Mouse (Mus musculus) forebrain, embryonic 15.5 days (tissue): ENCODE results near the gene Nr1h4. TPM values are rescaled to one million over a fixed set of nuclear protein-coding genes. Genes with fewer than 3 reads are reported as not detected.

Experiments used
- ATAC-seq: fragments of 200-750 bp; cut with Nextera tagmentation; replicated peaks from 2 replicates; pipeline ENCODE4 v1.8.0; 2017; ENCODE audit warnings: mild to moderate bottlenecking, moderate TSS enrichment, moderate library complexity
- H3K27ac ChIP-seq: fragments of 300-500 bp; sonication (generic); replicated peaks from 2 replicates; pipeline ENCODE4 v1.5.1; 2015; ENCODE audit warnings: mild to moderate bottlenecking, inconsistent platforms
- H3K27me3 ChIP-seq: fragments of 300-500 bp; sonication (generic); 2 replicates; pipeline ENCODE4 v1.6.1; 2015; ENCODE audit warnings: inconsistent platforms
- H3K36me3 ChIP-seq: fragments of 300-500 bp; sonication (generic); 2 replicates; pipeline ENCODE4 v1.6.1; 2015; ENCODE audit warnings: mild to moderate bottlenecking, inconsistent platforms
- H3K4me1 ChIP-seq: fragments of 300-500 bp; sonication (generic); 2 replicates; pipeline ENCODE4 v1.6.1; 2015; ENCODE audit warnings: inconsistent platforms
- H3K4me2 ChIP-seq: fragments of 300-500 bp; sonication (generic); replicated peaks from 2 replicates; pipeline ENCODE4 v1.6.1; 2015; ENCODE audit warnings: mild to moderate bottlenecking, inconsistent platforms
- H3K4me3 ChIP-seq: fragments of 300-500 bp; sonication (generic); 2 replicates; pipeline ENCODE4 v1.5.1; 2015; ENCODE audit warnings: mild to moderate bottlenecking, inconsistent platforms
- H3K9ac ChIP-seq: fragments of 300-500 bp; sonication (generic); replicated peaks from 2 replicates; pipeline ENCODE4 v1.6.1; 2015; ENCODE audit warnings: mild to moderate bottlenecking, inconsistent platforms
- H3K9me3 ChIP-seq: fragments of 300-500 bp; sonication (generic); 2 replicates; pipeline ENCODE4 v1.6.1; 2016; ENCODE audit warnings: inconsistent platforms
- WGBS: fragments of 180-500 bp; shearing (Covaris S2); methylation state at CpG from one replicate; pipeline ENCODE4 v1.1.7; 2015; ENCODE audit warnings: mixed read lengths; 5-methylcytosine and 5-hydroxymethylcytosine counted together
- polyA plus RNA-seq: library from polyadenylated mRNA; unstranded; fragments of >200 nt; fragmentation: Nextera tagmentation; extraction: Ambion mirVana; gene quantifications from 2 replicates; pipeline ENCODE4 v1.2.1, GENCODE M21; 2015

The Nr1h4 gene
- polyA plus RNA-seq, 1 experiment from 2014 or later: 0.17 TPM

DNA sequence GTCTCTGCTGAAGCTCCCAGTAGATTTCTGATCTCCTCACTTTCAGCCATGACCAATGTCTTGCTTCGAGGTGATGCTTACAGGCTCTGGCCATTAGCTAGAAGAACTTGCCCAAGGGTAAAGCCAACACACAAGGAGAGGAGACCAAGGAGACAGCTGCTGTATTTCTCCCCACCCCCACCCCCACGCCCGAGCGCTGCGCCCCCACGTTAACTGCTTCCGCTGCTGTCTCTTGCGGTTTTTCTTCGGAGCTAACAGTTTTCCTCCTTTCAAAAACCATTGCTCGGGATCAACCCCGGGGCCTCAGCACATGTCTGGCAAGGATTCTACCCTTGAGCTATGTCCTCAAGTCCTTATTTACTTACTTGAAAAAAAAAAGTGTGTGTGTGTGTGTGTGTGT, 70.5 kb downstream of the Nr1h4 start:
- H3K4me3 ChIP-seq: no peak overlapping the region
- H3K4me1 ChIP-seq: no peaks in the 10 kb centered on the region
- ATAC-seq: no peak
- no peaks in the 10 kb centered on the region for H3K36me3 ChIP-seq
- no peaks in the 10 kb centered on the region for H3K27me3 ChIP-seq
- no peaks in the 10 kb centered on the region for H3K9me3 ChIP-seq
- no peak overlapping the region for H3K27ac ChIP-seq
- no peak overlapping the region for H3K9ac ChIP-seq
- 87% methylated on average over 11 of the region's 11 CpGs for WGBS
- H3K4me2 ChIP-seq: no peak overlapping the region

DNA sequence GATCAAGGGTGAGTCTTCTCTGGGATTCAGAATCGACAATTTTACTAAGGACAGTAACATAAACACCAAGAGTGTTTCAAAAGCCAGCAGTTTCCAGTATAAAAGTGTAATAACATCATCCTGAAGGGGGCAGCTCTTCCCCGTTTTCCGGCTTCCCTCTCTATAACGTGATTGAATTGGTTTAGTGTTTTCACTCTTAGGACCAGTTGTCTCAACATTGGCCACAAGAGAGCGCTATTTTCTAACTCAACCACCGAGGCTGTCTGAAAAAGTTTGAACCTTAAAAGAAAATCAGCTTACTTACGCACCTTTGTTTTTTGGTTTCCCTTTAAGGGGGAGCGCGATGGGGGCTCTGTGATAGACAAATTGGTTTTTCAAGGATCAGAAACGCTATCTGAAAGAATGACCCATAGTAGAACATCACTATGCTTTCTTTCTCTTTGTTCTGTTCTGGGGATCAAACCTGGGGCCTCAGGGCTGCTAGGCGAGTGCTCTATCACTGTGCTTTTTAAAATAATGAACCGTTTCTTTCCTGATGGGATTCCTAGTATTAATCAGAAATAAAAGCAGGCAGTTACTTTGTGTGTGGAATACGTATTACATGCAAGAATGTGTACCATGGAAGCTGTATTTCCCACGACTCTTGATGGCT, 71.4 kb downstream of the Nr1h4 start:
- Histone ChIP-seq H3K4me1 (no peaks in the 10 kb centered on the region), H3K4me2 (no peak overlapping the region), H3K9ac (no peak overlapping the region), H3K9me3 (no peaks in the 10 kb centered on the region), H3K27me3 (no peaks in the 10 kb centered on the region), H3K36me3 (no peaks in the 10 kb centered on the region), H3K27ac (no peak overlapping the region), H3K4me3 (no peak overlapping the region)
- 15% methylated on average over 14 of the region's 14 CpGs for WGBS
- peak; percentile 81 for ATAC-seq

DNA sequence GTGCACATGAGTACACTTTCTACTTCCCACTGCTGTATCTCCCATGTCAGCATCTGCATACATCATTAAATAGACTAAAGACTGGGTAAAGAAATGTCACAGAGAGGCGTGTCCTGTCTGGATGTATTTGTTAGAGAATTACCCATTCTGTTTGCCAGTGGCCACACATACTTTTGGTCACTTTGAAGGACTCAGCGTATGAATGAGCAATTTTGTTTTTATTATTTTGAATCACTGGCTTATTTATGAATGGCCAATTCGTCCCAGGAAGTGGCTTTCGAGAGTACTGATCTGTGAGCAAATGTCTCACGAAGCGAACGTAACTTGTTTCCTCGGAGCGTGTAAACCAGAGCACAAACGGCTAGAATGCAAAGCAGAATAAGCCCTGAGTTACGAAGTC, 72.4 kb downstream of the Nr1h4 start:
- no peak for ATAC-seq
- WGBS: 60% methylated on average over 11 of the region's 11 CpGs
- no peaks in the 10 kb centered on the region for H3K27me3 ChIP-seq
- H3K4me3 ChIP-seq: no peak overlapping the region
- H3K4me2 ChIP-seq: no peak overlapping the region
- H3K9me3 ChIP-seq: no peaks in the 10 kb centered on the region
- no peak overlapping the region for H3K9ac ChIP-seq
- H3K4me1 ChIP-seq: no peaks in the 10 kb centered on the region
- no peak overlapping the region for H3K27ac ChIP-seq
- H3K36me3 ChIP-seq: no peaks in the 10 kb centered on the region

DNA sequence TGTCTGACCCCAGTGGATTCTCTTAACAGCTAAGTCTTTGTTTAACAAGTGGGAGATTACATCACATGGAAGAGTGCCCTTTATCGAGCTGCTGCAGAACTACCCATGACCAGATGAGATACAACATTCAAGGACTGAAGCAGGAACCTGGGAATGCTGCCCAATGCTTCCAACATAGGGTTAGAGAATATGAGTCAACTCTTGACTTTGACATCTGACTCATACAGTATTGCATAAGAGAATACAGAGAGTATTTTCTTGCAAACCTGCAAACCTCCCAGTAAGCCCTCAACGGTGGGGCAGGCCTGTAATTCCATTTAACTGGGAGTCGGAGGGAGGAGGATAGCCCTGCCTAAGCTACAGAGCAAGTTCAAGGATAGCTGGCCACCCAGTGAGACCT, 74.6 kb downstream of the Nr1h4 start:
- H3K4me3 ChIP-seq: no peak overlapping the region
- H3K9ac ChIP-seq: no peak overlapping the region
- ATAC-seq: no peak
- no peak overlapping the region for H3K27ac ChIP-seq
- H3K9me3 ChIP-seq: no peaks in the 10 kb centered on the region
- no peaks in the 10 kb centered on the region for H3K4me1 ChIP-seq
- H3K4me2 ChIP-seq: no peak overlapping the region
- H3K36me3 ChIP-seq: no peaks in the 10 kb centered on the region
- 76% methylated on average over 3 of the region's 3 CpGs for WGBS
- no peaks in the 10 kb centered on the region for H3K27me3 ChIP-seq

DNA sequence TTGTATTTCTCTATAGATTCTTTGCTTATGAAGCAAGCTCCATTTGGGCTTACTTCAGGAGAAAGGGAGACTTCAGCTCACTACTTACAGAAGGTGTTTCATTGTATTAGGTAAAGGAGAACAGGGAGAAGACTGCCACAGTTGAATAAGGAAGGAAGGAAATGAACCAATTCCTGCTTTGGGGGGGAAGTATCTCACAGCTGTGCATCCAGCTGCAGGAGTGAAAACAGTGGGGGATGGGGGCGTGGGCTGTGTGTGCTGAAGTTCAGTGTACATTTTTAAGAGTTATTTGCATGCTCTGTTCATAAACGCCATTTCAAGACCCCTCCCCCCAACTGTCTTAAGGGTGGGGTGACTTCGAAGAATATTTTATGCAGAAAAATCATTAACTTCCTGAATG, 79.6 kb downstream of the Nr1h4 start:
- ATAC-seq: no peak

DNA sequence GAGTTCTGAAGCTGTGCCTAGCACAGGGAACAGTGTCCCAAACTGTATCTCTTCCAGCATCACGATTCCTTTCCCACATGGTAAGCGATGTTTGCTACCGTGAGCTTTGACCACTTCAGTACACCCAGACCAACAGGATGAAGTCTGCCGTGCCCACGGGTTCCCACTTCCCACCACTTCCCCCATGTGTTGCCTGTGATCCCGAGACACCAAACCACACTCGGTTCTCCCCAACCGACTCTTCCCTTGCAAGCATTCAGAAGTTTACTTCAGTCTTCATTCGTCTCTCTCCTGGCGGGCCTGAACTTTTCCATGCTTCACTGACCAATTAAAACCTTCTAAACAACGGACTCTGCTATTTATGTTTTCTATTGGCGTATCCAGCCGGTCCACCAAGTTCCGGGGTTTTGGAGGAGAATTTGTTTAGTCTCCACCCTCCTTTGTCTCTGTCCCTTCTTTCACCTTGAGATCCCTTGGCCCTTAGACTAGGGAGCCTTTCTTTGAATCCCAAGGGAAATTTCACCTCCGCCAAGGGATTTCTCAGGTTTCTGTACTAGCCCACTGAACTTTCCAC, 80.2 kb downstream of the Nr1h4 start:
- Histone ChIP-seq H3K27ac (no peak overlapping the region), H3K36me3 (no peaks in the 10 kb centered on the region), H3K9me3 (no peaks in the 10 kb centered on the region), H3K4me1 (peaks cover 12% of the 10 kb centered on the region; the same call in 1 of the 2 replicates), H3K4me2 (no peak overlapping the region), H3K27me3 (no peaks in the 10 kb centered on the region), H3K9ac (no peak overlapping the region), H3K4me3 (no peak overlapping the region)
- ATAC-seq: no peak
- WGBS: 82% methylated on average over 15 of the region's 15 CpGs

More for the DNA sequence above, 79.6 kb downstream of the Nr1h4 start:
- Histone ChIP-seq H3K4me3 (no peak overlapping the region), H3K4me1 (peaks cover 12% of the 10 kb centered on the region; the same call in 1 of the 2 replicates), H3K36me3 (no peaks in the 10 kb centered on the region), H3K4me2 (no peak overlapping the region), H3K9ac (no peak overlapping the region), H3K27me3 (no peaks in the 10 kb centered on the region), H3K27ac (no peak overlapping the region), H3K9me3 (no peaks in the 10 kb centered on the region)
- 87% methylated on average over 3 of the region's 3 CpGs for WGBS

DNA sequence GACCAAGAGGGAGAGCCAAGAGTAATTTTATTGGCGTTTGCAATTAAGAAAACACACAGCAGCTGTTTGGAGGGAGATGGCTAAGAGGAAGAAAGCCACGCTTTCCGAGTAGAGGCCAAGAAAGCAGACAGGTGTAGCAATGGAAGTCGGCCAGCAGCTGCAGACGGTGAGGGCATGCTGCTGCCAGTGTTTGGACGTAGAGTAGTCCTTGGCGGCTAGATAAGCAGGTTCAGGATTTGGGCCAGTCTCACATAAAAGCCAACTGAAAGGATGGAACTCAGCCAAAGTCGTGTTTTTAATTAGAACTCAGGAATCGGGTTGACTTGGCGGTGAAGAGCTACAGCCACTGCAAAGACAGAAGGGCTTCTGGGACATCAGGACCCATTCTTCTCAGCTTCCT, 83.0 kb downstream of the Nr1h4 start:
- peaks cover 12% of the 10 kb centered on the region; the same call in 1 of the 2 replicates for H3K4me1 ChIP-seq
- no peak overlapping the region for H3K4me2 ChIP-seq
- no peaks in the 10 kb centered on the region for H3K9me3 ChIP-seq
- ATAC-seq: peak; percentile 72
- H3K36me3 ChIP-seq: no peaks in the 10 kb centered on the region
- H3K27ac ChIP-seq: peak overlapping the region; percentile 59; the same call in 1 of the 2 replicates
- H3K9ac ChIP-seq: no peak overlapping the region
- 41% methylated on average over 10 of the region's 10 CpGs for WGBS
- H3K4me3 ChIP-seq: no peak overlapping the region
- 0 out of 2 replicates have a peak, but pooled peaks cover under 1% of the 10 kb centered on the region for H3K27me3 ChIP-seq

DNA sequence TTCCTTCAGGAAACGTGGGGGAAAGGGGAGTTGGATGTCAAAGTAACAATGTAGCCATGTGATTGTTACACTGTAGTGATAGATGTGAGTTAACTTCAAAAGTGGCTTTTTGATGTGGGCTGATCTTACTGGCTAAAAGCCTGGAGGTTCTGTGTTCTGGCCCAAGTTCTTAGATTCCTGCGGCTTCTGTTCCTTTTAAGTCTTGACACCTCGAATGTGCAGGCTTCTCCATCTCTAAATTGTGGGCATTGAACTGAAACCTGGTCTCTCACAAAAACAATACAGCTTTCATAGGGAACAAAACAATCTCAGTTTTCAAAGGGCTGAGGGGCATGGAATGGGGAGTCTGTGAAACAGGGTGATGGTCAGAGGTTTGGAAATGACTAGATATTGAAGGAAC, 89.0 kb downstream of the Nr1h4 start:
- ATAC-seq: no peak
- H3K36me3 ChIP-seq: no peaks in the 10 kb centered on the region
- peak overlapping the region; percentile 72 for H3K4me2 ChIP-seq
- WGBS: 29% methylated on average over 3 of the region's 3 CpGs
- no peaks in the 10 kb centered on the region for H3K9me3 ChIP-seq
- 0 out of 2 replicates have a peak, but pooled peaks cover 3% of the 10 kb centered on the region for H3K27me3 ChIP-seq
- H3K27ac ChIP-seq: 0 out of 2 replicates have a peak overlapping the region, but pooled peaks have one; percentile 65
- peaks cover 15% of the 10 kb centered on the region for H3K4me1 ChIP-seq
- H3K4me3 ChIP-seq: peak overlapping the region; percentile 76
- H3K9ac ChIP-seq: peak overlapping the region; percentile 22; the same call in 1 of the 2 replicates

DNA sequence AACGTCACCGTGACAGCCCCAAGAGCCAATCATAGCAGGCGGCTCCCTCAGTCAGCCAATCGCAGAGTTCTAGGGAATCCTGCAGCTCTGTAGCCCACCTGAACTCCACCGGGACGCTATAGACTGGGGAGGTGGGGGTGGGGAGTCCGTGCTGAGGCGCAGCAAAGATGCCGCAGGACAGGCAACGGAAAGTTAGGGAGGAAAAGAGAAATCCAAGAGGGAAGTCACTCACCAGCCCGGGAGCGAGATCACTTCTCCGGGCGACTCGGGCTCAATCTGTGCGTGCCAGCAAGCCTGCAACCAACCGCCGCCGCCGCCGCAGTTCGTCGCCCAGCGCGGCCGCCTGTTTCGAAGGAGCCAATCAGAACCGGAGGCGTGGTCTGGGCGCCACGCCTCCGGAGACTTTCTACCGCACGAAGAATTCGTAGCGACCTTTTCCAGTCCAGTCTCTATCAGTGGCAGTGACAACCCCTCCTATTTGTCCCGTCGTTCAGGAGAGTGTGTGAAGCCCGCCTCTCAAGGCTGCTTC, 89.7 kb downstream of the Nr1h4 start, which contains the start of gene Gas2l3:
Gene Gas2l3, minus strand, starts transcription at position 345 of the 529 bp plus-strand sequence.
- Histone ChIP-seq H3K9me3 (no peaks in the 10 kb centered on the region), H3K36me3 (no peaks in the 10 kb centered on the region), H3K4me2 (peak within 1 kb of the TSS; percentile 72), H3K4me1 (peaks cover 15% of the 10 kb centered on the region), H3K27ac (peak within 1 kb of the TSS; percentile 65), H3K4me3 (peak within 1 kb of the TSS; percentile 76), H3K9ac (peak within 1 kb of the TSS; percentile 47), H3K27me3 (0 out of 2 replicates have a peak, but pooled peaks cover 3% of the 10 kb centered on the region)
- peak; percentile 97 for ATAC-seq
- under 1% methylated on average over 39 of the region's 39 CpGs for WGBS

DNA sequence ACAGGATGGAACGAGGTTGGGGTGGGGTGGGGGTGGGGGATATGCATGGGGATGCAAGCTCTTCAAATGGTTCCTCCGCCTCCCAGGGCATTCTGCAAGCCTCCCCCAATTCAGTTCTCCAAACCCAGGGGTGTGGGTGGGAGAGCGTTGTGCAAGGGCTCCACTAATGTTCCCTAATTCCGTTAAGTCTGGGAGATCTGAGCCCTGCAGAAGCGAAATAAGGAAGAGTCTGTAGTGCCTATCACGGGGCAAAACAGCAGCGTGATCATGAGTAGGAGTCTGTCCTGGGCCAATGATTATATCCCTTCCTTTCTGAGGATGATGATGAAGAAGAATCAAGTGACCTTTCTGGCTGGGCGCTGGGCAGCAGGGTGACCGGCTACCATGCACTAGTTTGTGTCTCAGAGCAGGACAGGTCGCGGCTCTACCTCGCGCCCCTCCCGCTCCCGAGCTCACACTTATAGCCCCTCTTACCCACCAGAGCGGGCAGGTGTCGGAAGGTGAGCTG, 90.2 kb downstream of the Nr1h4 start:
- Histone ChIP-seq H3K9ac (peak overlapping the region; percentile 47), H3K36me3 (no peaks in the 10 kb centered on the region), H3K4me1 (peaks cover 19% of the 10 kb centered on the region), H3K27ac (peak overlapping the region; percentile 65), H3K27me3 (0 out of 2 replicates have a peak, but pooled peaks cover 3% of the 10 kb centered on the region), H3K9me3 (no peaks in the 10 kb centered on the region), H3K4me3 (peak overlapping the region; percentile 76), H3K4me2 (peak overlapping the region; percentile 72)
- WGBS: under 1% methylated on average over 17 of the region's 17 CpGs
- peak; percentile 50 for ATAC-seq

DNA sequence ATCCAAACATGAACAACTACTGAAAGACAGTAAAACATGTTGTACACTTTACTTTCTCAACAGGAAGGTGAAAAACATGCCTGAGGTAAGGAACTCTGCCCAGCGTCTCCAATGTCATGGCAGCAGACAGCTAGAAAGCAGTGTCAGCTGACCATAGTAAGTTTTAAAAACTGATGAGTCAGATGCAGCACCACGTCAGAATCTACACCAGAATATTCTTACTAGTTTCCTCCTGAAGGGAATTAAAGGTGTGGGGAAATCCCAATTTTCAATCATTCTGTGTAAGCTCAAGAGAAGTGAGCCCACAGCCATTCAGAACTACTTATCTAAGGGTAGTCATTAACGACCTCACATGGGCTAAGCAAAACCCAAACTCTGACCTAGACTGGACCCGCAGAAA, 90.7 kb downstream of the Nr1h4 start:
- H3K4me2 ChIP-seq: peak overlapping the region; percentile 72
- peak overlapping the region; percentile 76 for H3K4me3 ChIP-seq
- no peak overlapping the region for H3K27ac ChIP-seq
- ATAC-seq: no peak
- no peaks in the 10 kb centered on the region for H3K9me3 ChIP-seq
- 0 out of 2 replicates have a peak, but pooled peaks cover 3% of the 10 kb centered on the region for H3K27me3 ChIP-seq
- H3K9ac ChIP-seq: peak overlapping the region; percentile 47; the same call in 1 of the 2 replicates
- peaks cover 23% of the 10 kb centered on the region for H3K4me1 ChIP-seq
- 20% methylated on average over 4 of the region's 4 CpGs for WGBS
- H3K36me3 ChIP-seq: no peaks in the 10 kb centered on the region

DNA sequence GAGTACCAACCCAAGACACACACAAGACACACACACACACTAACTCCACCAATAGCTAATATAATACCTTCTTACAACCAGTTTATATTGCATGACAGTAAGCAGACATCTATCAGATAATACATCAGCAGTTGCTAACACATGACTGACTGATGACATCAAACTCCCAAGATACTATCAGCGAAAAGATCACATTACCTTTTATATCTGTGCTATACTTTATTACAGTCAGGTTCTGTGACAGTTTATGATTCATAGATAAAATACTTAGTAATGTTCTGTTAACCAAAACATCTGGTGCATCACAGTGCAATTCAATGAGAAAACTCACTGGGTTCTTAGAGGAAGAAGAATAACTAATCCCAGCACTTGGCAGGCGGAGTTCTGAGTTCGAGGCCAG, 91.4 kb downstream of the Nr1h4 start:
- 92% methylated on average over 3 of the region's 3 CpGs for WGBS
- Histone ChIP-seq H3K36me3 (no peaks in the 10 kb centered on the region), H3K9me3 (no peaks in the 10 kb centered on the region), H3K4me2 (no peak overlapping the region), H3K4me3 (no peak overlapping the region), H3K27ac (no peak overlapping the region), H3K4me1 (peaks cover 26% of the 10 kb centered on the region), H3K9ac (no peak overlapping the region), H3K27me3 (0 out of 2 replicates have a peak, but pooled peaks cover 3% of the 10 kb centered on the region)
- ATAC-seq: no peak
